Mouse (Mus musculus) heart, embryonic 14.5 days (tissue): ENCODE results near the gene Rufy1. TPM values are rescaled to one million over a fixed set of nuclear protein-coding genes. Genes with fewer than 3 reads are reported as not detected.
"Not testable (repeated sequence)": the region's sequence is repeated elsewhere in the genome, so short reads cannot be mapped to it uniquely, and the experiment has no call there.

Experiments used
- ATAC-seq: fragments of 200-750 bp; cut with Nextera tagmentation; 2 replicates; pipeline ENCODE4 v1.8.0; 2017; ENCODE audit warnings: low read depth, moderate TSS enrichment; ENCODE audit not compliant: insufficient number of reproducible peaks, insufficient read depth, low FRiP score
- H3K27ac ChIP-seq, 2 experiments: fragments of 200-500 bp in 1 of 2; fragments of 300-500 bp in 1 of 2; sonication (generic) in 1 of 2; replicated peaks in 1 of 2; 2 replicates each; pipeline ENCODE4 v1.5.1; 2012 to 2014; ENCODE audit warnings: low read depth in 2 of 2, low read length in 2 of 2, control low read depth in 1 of 2, mild to moderate bottlenecking in 1 of 2, mixed read lengths in 1 of 2; ENCODE audit not compliant: control insufficient read depth in 1 of 2, insufficient read depth in 1 of 2
- H3K27me3 ChIP-seq: fragments of 300-500 bp; sonication (generic); 2 replicates; pipeline ENCODE4 v1.6.1; 2014; ENCODE audit warnings: mild to moderate bottlenecking, low read length, control low read depth; ENCODE audit not compliant: control insufficient read depth, insufficient read depth
- H3K36me3 ChIP-seq: fragments of 300-500 bp; sonication (generic); 2 replicates; pipeline ENCODE4 v1.6.1; 2014; ENCODE audit warnings: mild to moderate bottlenecking, control low read depth, low read length, mixed read lengths; ENCODE audit not compliant: control insufficient read depth, insufficient read depth
- H3K4me1 ChIP-seq, 2 experiments: fragments of 200-500 bp in 1 of 2; fragments of 300-500 bp in 1 of 2; sonication (generic) in 1 of 2; 2 replicates each; pipeline ENCODE4 v1.6.1; 2012 to 2014; ENCODE audit warnings: low read length in 2 of 2, control low read depth in 1 of 2, mixed read lengths in 1 of 2; ENCODE audit not compliant: control insufficient read depth in 2 of 2, insufficient read depth in 2 of 2
- H3K4me2 ChIP-seq: fragments of 300-500 bp; sonication (generic); 2 replicates; pipeline ENCODE4 v1.6.1; 2014; ENCODE audit warnings: mild to moderate bottlenecking, low read length
- H3K4me3 ChIP-seq, 2 experiments: fragments of 200-500 bp in 1 of 2; fragments of 300-500 bp in 1 of 2; sonication (generic) in 1 of 2; 2 replicates each; pipeline ENCODE4 v1.5.1; 2012 to 2014; ENCODE audit warnings: low read length in 2 of 2, mild to moderate bottlenecking in 2 of 2, control low read depth in 1 of 2, low read depth in 1 of 2, moderate library complexity in 1 of 2; ENCODE audit not compliant: control insufficient read depth in 1 of 2, insufficient read depth in 1 of 2
- H3K9ac ChIP-seq: fragments of 300-500 bp; sonication (generic); 2 replicates; pipeline ENCODE4 v1.6.1; 2014; ENCODE audit warnings: mild to moderate bottlenecking, low read length
- H3K9me3 ChIP-seq: fragments of 300-500 bp; sonication (generic); 2 replicates; pipeline ENCODE4 v1.6.1; 2016; ENCODE audit warnings: low read length, control low read depth; ENCODE audit not compliant: control insufficient read depth
- WGBS: fragments of 180-500 bp; shearing (Covaris S2); extraction: QIAGEN DNeasy Blood & Tissue Kit; methylation state at CpG from one replicate; pipeline ENCODE4 v1.1.7; 2014; 5-methylcytosine and 5-hydroxymethylcytosine counted together
- polyA plus RNA-seq: library from polyadenylated mRNA; unstranded; fragments of >200 nt; fragmentation: Nextera tagmentation; extraction: Ambion mirVana; gene quantifications from 2 replicates; pipeline ENCODE4 v1.2.1, GENCODE M21; 2014

The Rufy1 gene
- polyA plus RNA-seq, 1 experiment from 2014 or later, result 28.6 TPM

GRCm38 (mm10) chr11:50371399-50371841, 59.5 kb downstream of the Rufy1 start:
- ATAC-seq, result no peak
- Histone ChIP-seq H3K4me1 (peaks cover 6 to 7% of the 10 kb centered on the region in 2 experiments), H3K9me3 (no peaks in the 10 kb centered on the region), H3K4me2 (peak overlapping the region; percentile 76), H3K9ac (peak overlapping the region; percentile 79), H3K27ac (peak overlapping the region in 1 of 2 experiments; percentile 78; a peak in 3 of 4 replicates), H3K36me3 (no peaks in the 10 kb centered on the region), H3K27me3 (no peaks in the 10 kb centered on the region), H3K4me3 (peak overlapping the region; percentile 44 to 70)
- WGBS, result 2% methylated on average over 18 of the region's 18 CpGs

GRCm38 (mm10) chr11:50370969-50371368, 60.0 kb downstream of the Rufy1 start:
- Histone ChIP-seq H3K36me3 (no peaks in the 10 kb centered on the region), H3K4me2 (peak overlapping the region; percentile 76), H3K9me3 (no peaks in the 10 kb centered on the region), H3K4me1 (peaks cover 2 to 4% of the 10 kb centered on the region in 2 experiments), H3K27ac (no peak overlapping the region; a peak in 1 of 4 replicates), H3K4me3 (peak overlapping the region in 1 of 2 experiments; percentile 44; a peak in 1 of 4 replicates), H3K9ac (peak overlapping the region; percentile 79), H3K27me3 (no peaks in the 10 kb centered on the region)
- WGBS, result 64% methylated on average over 4 of the region's 4 CpGs
- no peak for ATAC-seq

GRCm38 (mm10) chr11:50369360-50369911, 61.5 kb downstream of the Rufy1 start:
- H3K9ac ChIP-seq, result no peak overlapping the region
- no peak overlapping the region for H3K27ac ChIP-seq
- no peak overlapping the region for H3K4me2 ChIP-seq
- no peak for ATAC-seq
- no peaks in the 10 kb centered on the region for H3K36me3 ChIP-seq
- H3K4me1 ChIP-seq, result peaks cover 0 to 4% of the 10 kb centered on the region in 2 experiments; a peak in 2 of 4 replicates
- 86% methylated on average over 5 of the region's 5 CpGs for WGBS
- no peaks in the 10 kb centered on the region for H3K27me3 ChIP-seq
- no peaks in the 10 kb centered on the region for H3K9me3 ChIP-seq
- H3K4me3 ChIP-seq, result no peak overlapping the region

- WGBS, result 87% methylated on average over 9 of the region's 9 CpGs
- Histone ChIP-seq H3K9me3 (no peaks in the 10 kb centered on the region), H3K4me3 (no peak overlapping the region), H3K27ac (no peak overlapping the region), H3K9ac (no peak overlapping the region), H3K36me3 (no peaks in the 10 kb centered on the region), H3K4me2 (no peak overlapping the region), H3K27me3 (no peaks in the 10 kb centered on the region), H3K4me1 (peaks cover 0 to 4% of the 10 kb centered on the region in 2 experiments; a peak in 2 of 4 replicates)
- no peak for ATAC-seq
Measured at GRCm38 (mm10) chr11:50367531-50367930, 63.4 kb downstream of the Rufy1 start.

- H3K9me3 ChIP-seq, result no peaks in the 10 kb centered on the region
- H3K27me3 ChIP-seq, result 0 out of 2 replicates have a peak, but pooled peaks cover 4% of the 10 kb centered on the region
- no peaks in the 10 kb centered on the region for H3K36me3 ChIP-seq
- no peak overlapping the region for H3K4me3 ChIP-seq
- H3K4me2 ChIP-seq, result no peak overlapping the region
- H3K27ac ChIP-seq, result no peak overlapping the region
- no peaks in the 10 kb centered on the region for H3K4me1 ChIP-seq
- no peak for ATAC-seq
- no peak overlapping the region for H3K9ac ChIP-seq
Measured at GRCm38 (mm10) chr11:50365322-50365721, 65.6 kb downstream of the Rufy1 start.

- Histone ChIP-seq H3K9ac (no peak overlapping the region), H3K27ac (no peak overlapping the region), H3K4me3 (no peak overlapping the region), H3K36me3 (no peaks in the 10 kb centered on the region), H3K27me3 (0 out of 2 replicates have a peak, but pooled peaks cover 4% of the 10 kb centered on the region), H3K4me2 (no peak overlapping the region), H3K9me3 (no peaks in the 10 kb centered on the region), H3K4me1 (no peaks in the 10 kb centered on the region)
- ATAC-seq, result no peak
- 5% methylated on average over 4 of the region's 4 CpGs for WGBS
Measured at GRCm38 (mm10) chr11:50364548-50364947, 66.4 kb downstream of the Rufy1 start.

GRCm38 (mm10) chr11:50361282-50361681, 69.6 kb downstream of the Rufy1 start:
- H3K27ac ChIP-seq, H3K36me3 ChIP-seq, H3K9me3 ChIP-seq, H3K27me3 ChIP-seq, ATAC-seq, H3K4me1 ChIP-seq, H3K9ac ChIP-seq, H3K4me2 ChIP-seq, H3K4me3 ChIP-seq: not testable (repeated sequence)
- 59% methylated on average over 1 of the region's 1 CpGs for WGBS
